Mouse (Mus musculus): Measurements from ENCODE around the gene Rexo5. TPM values are rescaled to one million over a fixed set of nuclear protein-coding genes. Genes with fewer than 3 reads are reported as not detected.

The Rexo5 gene
- polyA plus RNA-seq, 1 experiment from 2014 or later: 13.5 TPM

Other genes with a start within 250 kb of the Rexo5 start
- not detected in 2 replicates for gene Acsm2, start 239.7 kb upstream of the Rexo5 start, polyA plus RNA-seq (2015; fragmentation: Nextera tagmentation; extraction: Ambion mirVana)
- gene Acsm1, start 187.0 kb upstream of the Rexo5 start, polyA plus RNA-seq (2015; fragmentation: Nextera tagmentation; extraction: Ambion mirVana): 0.26 and 0.50 TPM in 2 replicates
- gene Acsm4, start 104.0 kb upstream of the Rexo5 start, polyA plus RNA-seq (2015; fragmentation: Nextera tagmentation; extraction: Ambion mirVana): not detected in 2 replicates
- 49.1 and 57.9 TPM in 2 replicates for gene Thumpd1, start 73.2 kb upstream of the Rexo5 start, polyA plus RNA-seq (2015; fragmentation: Nextera tagmentation; extraction: Ambion mirVana)
- gene Acsm3, start 33.1 kb upstream of the Rexo5 start, polyA plus RNA-seq (2015; fragmentation: Nextera tagmentation; extraction: Ambion mirVana): 0.11 and 0.12 TPM in 2 replicates
- 13.3 TPM in 2 replicates for gene Eri2, start 52 bp downstream of the Rexo5 start, polyA plus RNA-seq (2015; fragmentation: Nextera tagmentation; extraction: Ambion mirVana)
- gene Lyrm1, start 101.9 kb downstream of the Rexo5 start, polyA plus RNA-seq (2015; fragmentation: Nextera tagmentation; extraction: Ambion mirVana): 7.6 and 8.3 TPM in 2 replicates
- 6.5 and 8.1 TPM in 2 replicates for gene Dcun1d3, start 102.3 kb downstream of the Rexo5 start, polyA plus RNA-seq (2015; fragmentation: Nextera tagmentation; extraction: Ambion mirVana)

Measured in heart, embryonic 16.5 days (tissue).